Mouse (Mus musculus) lung, embryonic 14.5 days (tissue): ENCODE results near the gene Fam53b. TPM values are rescaled to one million over a fixed set of nuclear protein-coding genes. Genes with fewer than 3 reads are reported as not detected.
A peak's percentile ranks its signal among the peaks of the same experiment; 100 is the strongest.

Experiments used
- ATAC-seq: fragments of 200-750 bp; cut with Nextera tagmentation; 2 replicates; pipeline ENCODE4 v1.8.0; 2017; ENCODE audit warnings: mild to moderate bottlenecking, moderate TSS enrichment, moderate library complexity; ENCODE audit not compliant: insufficient read depth
- DNase-seq: peaks from one replicate; pipeline ENCODE4 v3.0.0-alpha.2; 2015
- H3K27ac ChIP-seq: fragments of 300-500 bp; sonication (generic); 2 replicates; pipeline ENCODE4 v1.5.1; 2014; ENCODE audit warnings: low read depth, mild to moderate bottlenecking, moderate library complexity
- H3K27me3 ChIP-seq: fragments of 300-500 bp; sonication (generic); 2 replicates; pipeline ENCODE4 v1.6.1; 2014; ENCODE audit warnings: low read length, control low read depth; ENCODE audit not compliant: insufficient read depth
- H3K36me3 ChIP-seq: fragments of 300-500 bp; sonication (generic); 2 replicates; pipeline ENCODE4 v1.6.1; 2014; ENCODE audit warnings: control low read depth; ENCODE audit not compliant: insufficient read depth
- H3K4me1 ChIP-seq: fragments of 300-500 bp; sonication (generic); 2 replicates; pipeline ENCODE4 v1.6.1; 2014; ENCODE audit warnings: antibody characterized with exemption, control low read depth; ENCODE audit not compliant: insufficient read depth
- H3K4me2 ChIP-seq: fragments of 300-500 bp; sonication (generic); 2 replicates; pipeline ENCODE4 v1.6.1; 2014; ENCODE audit warnings: mild to moderate bottlenecking
- H3K4me3 ChIP-seq: fragments of 300-500 bp; sonication (generic); 2 replicates; pipeline ENCODE4 v1.5.1; 2014; ENCODE audit warnings: low read depth, low read length
- H3K9ac ChIP-seq: fragments of 300-500 bp; sonication (generic); 2 replicates; pipeline ENCODE4 v1.6.1; 2014
- H3K9me3 ChIP-seq: fragments of 300-500 bp; sonication (generic); 2 replicates; pipeline ENCODE4 v1.6.1; 2016; ENCODE audit warnings: low read depth, low read length, control low read depth
- CTCF ChIP-seq: IDR thresholded peaks from 2 replicates; pipeline ENCODE4 v1.5.1; 2016; ENCODE audit warnings: antibody characterized with exemption, low read depth
- WGBS: fragments of 180-500 bp; shearing (Covaris S2); extraction: QIAGEN DNeasy Blood & Tissue Kit; methylation state at CpG from one replicate; pipeline ENCODE4 v1.1.7; 2014; 5-methylcytosine and 5-hydroxymethylcytosine counted together
- polyA plus RNA-seq: library from polyadenylated mRNA; unstranded; fragments of >200 nt; fragmentation: Nextera tagmentation; extraction: Ambion mirVana; gene quantifications from 2 replicates; pipeline ENCODE4 v1.2.1, GENCODE M21; 2014

Gene Fam53b
- polyA plus RNA-seq, 1 experiment from 2014 or later: 32.4 TPM

DNA sequence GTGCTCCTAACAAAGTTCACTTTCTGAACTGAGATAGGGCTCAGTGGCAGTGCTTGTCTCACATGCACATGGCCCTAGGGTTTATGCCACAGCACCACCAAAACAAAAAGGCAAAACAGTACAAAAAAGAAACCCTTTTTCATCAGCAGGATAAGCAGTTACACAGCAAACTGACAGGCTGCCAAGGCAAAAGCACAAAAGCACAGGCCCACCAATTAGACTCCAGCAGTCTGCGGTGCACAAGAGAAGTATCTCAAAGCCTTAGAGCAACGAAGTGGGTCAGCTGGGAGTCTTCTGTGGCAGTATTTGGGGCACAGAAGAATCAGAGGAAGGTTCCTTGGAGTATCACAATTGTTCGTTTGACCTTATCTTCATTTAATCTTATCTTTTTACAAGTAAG is 7.0 kb upstream of the Fam53b start:
- H3K27ac ChIP-seq: no peak overlapping the region
- H3K9ac ChIP-seq: no peak overlapping the region
- H3K4me1 ChIP-seq: no peaks in the 10 kb centered on the region
- no peak for ATAC-seq
- TF ChIP-seq CTCF: no peak
- peaks cover 18% of the 10 kb centered on the region; the same call in 1 of the 2 replicates for H3K36me3 ChIP-seq
- 80% methylated on average over 3 of the region's 3 CpGs for WGBS
- no peak overlapping the region for H3K4me2 ChIP-seq
- H3K4me3 ChIP-seq: no peak overlapping the region
- H3K27me3 ChIP-seq: no peaks in the 10 kb centered on the region
- no peaks in the 10 kb centered on the region for H3K9me3 ChIP-seq
- DNase-seq: no peak

DNA sequence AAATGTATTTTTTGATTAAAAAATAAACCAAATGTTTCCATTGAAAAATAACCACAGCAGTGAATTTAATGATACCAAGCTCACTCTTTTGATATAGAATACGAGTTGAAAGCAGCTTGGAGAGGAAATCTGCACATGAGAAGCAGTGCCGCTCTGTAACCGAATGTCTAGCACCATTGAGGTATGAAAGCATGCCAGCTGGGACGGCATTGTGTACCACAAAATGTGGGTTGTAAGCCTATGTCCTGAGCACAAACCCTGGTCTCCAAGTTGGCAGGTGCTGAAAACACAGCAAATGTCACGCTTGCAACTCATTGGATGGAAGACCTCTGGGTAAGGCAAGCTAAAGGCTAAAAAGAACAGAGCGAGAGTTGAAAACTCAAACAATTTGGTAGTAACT is 3.4 kb upstream of the Fam53b start:
- H3K4me1 ChIP-seq: no peaks in the 10 kb centered on the region
- no peak for ATAC-seq
- no peaks in the 10 kb centered on the region for H3K27me3 ChIP-seq
- no peak overlapping the region for H3K9ac ChIP-seq
- DNase-seq: no peak
- no peak for TF ChIP-seq CTCF
- WGBS: 93% methylated on average over 6 of the region's 6 CpGs
- H3K4me2 ChIP-seq: no peak overlapping the region
- H3K27ac ChIP-seq: no peak overlapping the region
- H3K4me3 ChIP-seq: no peak overlapping the region
- H3K9me3 ChIP-seq: no peaks in the 10 kb centered on the region
- peaks cover 6% of the 10 kb centered on the region; the same call in 1 of the 2 replicates for H3K36me3 ChIP-seq

DNA sequence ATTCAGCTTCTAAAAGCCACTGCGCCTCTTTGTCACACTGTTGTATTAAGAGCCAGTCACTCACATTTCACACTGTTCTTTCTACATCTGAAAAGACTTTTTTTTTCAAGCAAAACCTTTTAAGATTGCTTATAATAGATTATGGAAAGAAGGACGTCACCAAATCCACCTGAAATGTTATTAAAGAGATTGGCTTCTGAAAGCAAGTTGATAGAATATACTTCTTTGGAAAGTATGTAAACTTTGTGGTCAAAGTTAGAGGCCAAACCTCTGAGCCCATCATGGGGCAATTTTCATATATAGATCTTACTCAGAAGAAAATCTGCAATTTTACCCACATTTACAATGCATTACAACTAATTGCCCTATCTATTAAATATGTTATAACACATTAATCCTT is 2.8 kb upstream of the Fam53b start:
- DNase-seq (no peak), ATAC-seq (no peak)
- H3K4me2 ChIP-seq: no peak overlapping the region
- no peaks in the 10 kb centered on the region for H3K27me3 ChIP-seq
- no peaks in the 10 kb centered on the region for H3K4me1 ChIP-seq
- 85% methylated on average over 2 of the region's 2 CpGs for WGBS
- no peaks in the 10 kb centered on the region for H3K9me3 ChIP-seq
- H3K36me3 ChIP-seq: peaks cover 6% of the 10 kb centered on the region; the same call in 1 of the 2 replicates
- no peak for TF ChIP-seq CTCF
- no peak overlapping the region for H3K9ac ChIP-seq
- H3K27ac ChIP-seq: no peak overlapping the region
- H3K4me3 ChIP-seq: no peak overlapping the region

DNA sequence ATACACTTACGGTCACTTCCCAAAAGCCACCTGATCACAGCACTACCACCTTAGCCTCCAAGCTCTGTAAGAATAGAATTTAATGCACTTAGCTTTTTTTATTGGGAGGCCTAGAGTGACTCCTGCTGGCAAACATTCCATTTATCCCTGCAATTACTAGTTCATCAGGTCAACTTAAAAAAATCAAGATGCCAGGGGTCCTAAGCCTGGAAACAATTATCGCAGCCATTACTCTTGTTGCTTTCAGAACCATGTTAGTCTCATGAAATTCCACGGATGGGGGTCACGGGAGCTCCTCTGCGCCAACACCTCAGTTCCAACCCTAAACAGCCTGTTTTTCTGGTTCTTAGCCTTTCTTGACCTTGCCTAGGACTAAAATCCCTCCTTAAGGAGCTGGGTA is 1.4 kb upstream of the Fam53b start:
- WGBS: 71% methylated on average over 5 of the region's 5 CpGs
- Histone ChIP-seq H3K27me3 (no peaks in the 10 kb centered on the region), H3K9ac (no peak overlapping the region), H3K27ac (no peak overlapping the region), H3K4me3 (no peak overlapping the region), H3K4me1 (peaks cover 8% of the 10 kb centered on the region), H3K36me3 (no peaks in the 10 kb centered on the region; the same call in 1 of the 2 replicates), H3K4me2 (no peak overlapping the region), H3K9me3 (no peaks in the 10 kb centered on the region)
- no peak for ATAC-seq
- TF ChIP-seq CTCF: 0 out of 2 replicates have a peak, but pooled peaks have one; percentile 14
- DNase-seq: no peak

DNA sequence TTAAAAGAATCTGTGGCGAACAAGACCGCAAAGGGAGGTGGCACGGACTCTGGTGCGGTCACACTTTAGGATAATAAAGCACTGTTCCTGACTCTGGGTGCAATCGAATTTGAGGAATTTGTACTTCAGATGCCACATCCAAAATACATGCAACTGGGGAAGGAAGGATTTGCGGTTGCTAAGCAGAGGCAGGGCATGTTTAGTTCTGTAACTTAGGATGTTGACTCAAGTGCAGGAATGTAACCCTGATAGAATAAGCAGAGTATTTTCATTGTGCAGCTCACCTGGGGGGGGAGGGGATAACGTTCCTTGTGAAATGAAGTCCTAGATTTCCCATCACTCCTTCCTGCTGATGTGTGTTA is 384 bp upstream of the Fam53b start:
- ATAC-seq (peak; percentile 19), DNase-seq (no peak)
- Histone ChIP-seq H3K4me2 (peak overlapping the region; percentile 84), H3K4me1 (peaks cover 12% of the 10 kb centered on the region), H3K4me3 (peak overlapping the region; percentile 70), H3K36me3 (no peaks in the 10 kb centered on the region), H3K27ac (peak overlapping the region; percentile 94), H3K27me3 (no peaks in the 10 kb centered on the region), H3K9me3 (no peaks in the 10 kb centered on the region), H3K9ac (peak overlapping the region; percentile 83)
- under 1% methylated on average over 7 of the region's 7 CpGs for WGBS
- no peak for TF ChIP-seq CTCF

DNA sequence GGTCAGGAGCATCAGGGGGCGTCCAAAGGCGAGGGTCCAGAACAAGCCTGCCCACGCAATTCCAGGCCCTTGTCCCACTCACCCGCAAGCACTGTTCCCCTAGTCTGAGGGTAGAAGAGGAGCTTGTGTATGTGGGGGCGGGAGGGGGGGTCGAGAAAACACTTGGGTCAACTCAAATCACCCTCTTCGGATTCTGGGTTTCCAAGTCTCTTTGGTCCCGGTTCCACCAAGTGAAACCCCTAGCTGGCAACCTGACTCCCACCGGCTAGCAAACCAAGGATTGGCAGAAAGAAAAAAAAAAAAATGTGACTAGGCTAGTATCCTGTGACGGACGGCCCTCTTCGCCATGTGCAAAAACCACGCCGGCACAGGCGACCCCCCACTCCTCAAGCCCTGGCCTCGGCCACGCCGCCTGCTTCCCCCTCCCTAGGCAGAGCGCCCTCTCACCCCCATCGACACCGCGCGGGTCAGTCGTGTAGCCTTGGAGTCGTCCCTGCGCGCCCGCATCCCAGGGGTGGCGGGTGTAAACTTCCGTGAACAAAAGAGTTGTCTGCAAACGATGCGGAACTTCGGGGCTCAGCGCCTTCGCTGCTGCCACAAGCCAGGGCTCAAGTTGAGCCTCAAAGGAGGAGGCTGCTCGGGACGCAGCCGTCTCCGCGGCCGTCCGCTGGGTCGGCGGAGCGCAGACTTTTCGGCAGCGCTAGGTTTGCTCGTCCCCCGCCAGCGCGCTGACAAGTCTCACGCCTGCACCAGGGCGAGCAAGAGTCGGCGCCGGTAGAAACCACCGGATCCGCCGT is 869 bp downstream of the Fam53b start:
- H3K27ac ChIP-seq: peak overlapping the region; percentile 94
- H3K4me3 ChIP-seq: peak overlapping the region; percentile 70
- H3K27me3 ChIP-seq: no peaks in the 10 kb centered on the region
- ATAC-seq: peak; percentile 39
- DNase-seq: peak; percentile 69
- H3K9ac ChIP-seq: peak overlapping the region; percentile 83
- H3K9me3 ChIP-seq: no peaks in the 10 kb centered on the region
- 0 out of 2 replicates have a peak, but pooled peaks have one; percentile 1 for TF ChIP-seq CTCF
- peaks cover 20% of the 10 kb centered on the region for H3K4me1 ChIP-seq
- under 1% methylated on average over 59 of the region's 59 CpGs for WGBS
- H3K4me2 ChIP-seq: peak overlapping the region; percentile 84
- no peaks in the 10 kb centered on the region for H3K36me3 ChIP-seq

DNA sequence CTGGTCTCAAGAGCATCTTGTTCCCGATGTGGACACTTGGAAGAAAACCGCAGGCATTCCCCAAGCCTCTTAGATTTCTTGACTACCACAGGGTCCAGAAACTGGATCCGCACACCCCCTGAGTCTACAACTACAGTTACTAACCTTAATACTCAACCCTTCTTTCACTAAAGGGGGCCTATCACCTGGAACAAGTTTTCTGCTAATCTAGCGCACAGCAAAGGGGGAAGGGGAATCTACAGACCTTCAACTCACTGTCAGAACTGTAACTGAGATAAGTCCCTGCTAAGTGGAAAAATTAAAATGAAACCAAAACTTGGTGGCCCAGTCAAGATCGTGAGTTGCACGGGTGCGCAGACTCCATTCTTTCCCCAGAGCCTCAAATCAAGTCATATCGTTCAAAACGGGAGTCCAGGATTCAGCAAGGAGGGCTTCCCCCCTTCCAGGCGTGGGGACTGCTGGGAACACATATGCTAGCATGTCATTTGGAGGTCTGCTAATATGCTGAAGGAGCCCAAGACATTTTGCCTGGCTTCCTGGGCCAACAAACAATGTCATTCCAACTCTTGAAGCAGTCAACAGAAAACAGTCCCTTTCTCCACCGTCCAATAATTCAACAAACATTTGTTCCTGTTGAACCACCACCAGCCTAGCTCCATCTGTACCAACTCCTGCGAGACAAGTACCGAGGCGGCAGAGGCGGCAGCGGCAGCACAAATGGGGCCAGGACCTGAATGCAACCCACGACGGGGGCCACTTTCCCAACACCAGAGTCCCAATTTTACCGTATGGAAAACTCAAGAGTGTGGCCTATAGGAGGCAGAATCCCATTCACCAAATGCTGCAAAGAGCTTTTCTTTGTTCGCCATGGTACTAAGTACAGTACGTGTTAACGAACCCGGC is 1.7 kb downstream of the Fam53b start:
- WGBS: 12% methylated on average over 23 of the region's 23 CpGs
- no peak for ATAC-seq

More for the DNA sequence above, 1.7 kb downstream of the Fam53b start:
- H3K9ac ChIP-seq: peak overlapping the region; percentile 83
- no peaks in the 10 kb centered on the region for H3K36me3 ChIP-seq
- no peaks in the 10 kb centered on the region for H3K27me3 ChIP-seq
- peak; percentile 61 for DNase-seq
- TF ChIP-seq CTCF: peak; percentile 35
- peak overlapping the region; percentile 70 for H3K4me3 ChIP-seq
- peaks cover 28% of the 10 kb centered on the region for H3K4me1 ChIP-seq
- H3K4me2 ChIP-seq: peak overlapping the region; percentile 84
- H3K9me3 ChIP-seq: no peaks in the 10 kb centered on the region
- peak overlapping the region; percentile 94 for H3K27ac ChIP-seq
